Mouse (Mus musculus): ENCODE results near the gene Tfb1m.

Gene Tfb1m

DNA sequence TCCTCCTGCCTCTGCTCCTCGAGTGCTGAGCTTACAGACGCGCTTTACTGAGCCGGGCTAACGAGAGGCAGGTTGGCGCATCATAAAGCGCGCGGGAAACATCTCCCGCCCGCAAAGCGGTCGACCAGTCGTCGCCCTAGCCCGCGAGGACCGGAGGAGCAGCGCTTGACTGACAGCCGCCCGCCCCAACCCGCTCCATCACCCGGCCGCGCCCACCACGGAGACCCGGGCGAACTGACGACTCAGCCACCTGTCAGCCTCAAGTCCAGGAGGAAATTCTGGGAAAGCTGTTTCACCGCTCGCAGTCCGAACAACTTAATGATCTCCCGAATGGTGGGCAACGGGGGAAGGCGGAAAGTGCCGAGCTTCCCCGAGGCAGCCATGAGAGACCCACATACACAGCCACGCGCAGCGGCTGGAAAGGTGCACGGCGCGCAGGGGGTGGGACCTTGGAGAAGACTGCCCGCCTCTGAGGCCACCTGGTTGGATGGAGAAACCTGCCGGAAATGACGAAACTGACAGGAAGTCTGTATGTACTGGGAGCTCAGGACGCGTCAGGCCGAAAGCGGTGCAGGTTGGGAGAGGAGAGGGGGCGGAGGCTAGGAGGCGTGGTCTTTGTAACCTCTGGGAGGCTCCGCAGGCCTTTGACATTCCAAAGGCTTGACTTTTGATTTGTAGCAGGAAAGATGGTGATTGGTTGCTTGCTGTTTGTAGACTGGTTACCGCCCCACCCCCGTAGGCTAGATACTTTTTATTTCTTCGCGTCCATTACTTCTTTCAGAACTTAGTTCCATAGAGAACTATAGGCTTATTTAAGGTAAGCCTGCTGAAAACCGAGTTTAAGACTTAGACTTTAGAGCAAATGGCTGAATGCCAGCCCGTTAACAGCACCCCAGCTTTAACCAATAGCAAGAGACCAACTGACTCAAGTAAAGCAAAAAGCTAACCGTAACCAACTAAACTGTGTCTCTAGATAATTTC is at the start of gene Tfb1m:
Gene Tfb1m (minus strand): TSS at position 451 of the 981 bp plus-strand sequence.
- ATAC-seq (ENCODE audit: insufficient number of reproducible peaks, low FRiP score, low TSS enrichment), result peak; percentile 100

GRCm38 (mm10) chr17:3602954-3603672 is 45.5 kb upstream of the Tfb1m start:
- peak; percentile 76 for ATAC-seq (ENCODE audit: insufficient number of reproducible peaks, low FRiP score, low TSS enrichment)

- ATAC-seq (ENCODE audit: insufficient number of reproducible peaks, low FRiP score, low TSS enrichment), result no peak
Observed at GRCm38 (mm10) chr17:3598393-3598792, 40.8 kb upstream of the Tfb1m start.

DNA sequence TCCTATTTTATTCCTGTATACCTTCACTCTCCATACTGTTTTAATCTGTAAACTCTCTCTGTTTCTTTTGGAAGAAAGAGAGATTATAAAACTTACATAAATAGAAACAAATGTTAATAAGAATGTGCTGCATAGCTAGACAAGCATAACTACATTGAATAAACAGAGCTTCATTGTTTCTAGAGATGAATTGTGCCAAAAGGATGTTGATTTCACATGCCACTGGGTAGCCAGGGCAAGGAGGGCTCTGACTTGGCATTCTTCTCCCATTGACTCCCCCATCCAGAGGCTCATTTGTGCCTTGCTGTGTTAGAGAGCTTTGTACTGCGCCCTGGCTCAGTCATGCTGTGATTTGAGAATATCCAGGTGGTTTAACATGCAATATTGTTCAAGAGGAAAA is 40.3 kb upstream of the Tfb1m start:
- ATAC-seq (ENCODE audit: insufficient number of reproducible peaks, low FRiP score, low TSS enrichment), result no peak

DNA sequence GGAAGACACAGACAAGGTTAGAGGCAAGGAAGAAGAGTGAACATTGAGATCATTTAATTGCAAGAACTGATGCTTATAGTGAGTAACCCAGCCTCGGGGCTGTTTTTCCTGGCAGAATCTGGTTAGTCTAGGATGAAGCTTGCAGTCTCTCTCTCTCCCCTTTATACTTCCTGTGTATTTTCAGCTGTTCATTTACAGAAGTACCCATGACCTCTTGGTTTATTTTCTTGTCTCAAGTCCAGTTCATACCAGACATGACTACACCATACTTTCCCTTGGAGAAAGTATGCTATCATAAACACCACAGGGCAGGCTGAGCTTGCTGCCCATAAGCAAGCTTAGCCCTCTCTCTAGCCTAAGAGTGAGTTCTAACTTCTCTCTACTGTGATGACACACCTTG is 39.5 kb upstream of the Tfb1m start:
- ATAC-seq (ENCODE audit: insufficient number of reproducible peaks, low FRiP score, low TSS enrichment), result no peak

DNA sequence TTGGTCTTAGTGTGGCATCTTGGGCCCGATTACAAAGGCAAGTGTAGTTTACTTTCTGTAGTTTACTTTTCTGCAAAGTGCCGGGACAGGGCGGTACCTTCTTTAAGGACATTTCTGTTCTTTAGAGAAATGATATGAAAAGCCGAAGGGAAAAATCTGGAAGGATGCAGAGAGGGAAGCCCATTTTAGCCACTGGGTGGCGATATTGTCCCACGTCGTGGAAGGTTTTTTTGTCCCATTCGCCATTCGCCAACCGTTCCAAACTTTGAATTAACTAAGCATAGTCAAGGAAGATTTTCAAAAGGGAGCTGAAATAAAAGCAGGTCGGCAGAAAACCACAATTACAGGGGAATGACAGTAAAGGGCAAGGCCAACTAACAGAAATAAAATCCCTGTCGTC is 13.3 kb upstream of the Tfb1m start:
- no peak for ATAC-seq (ENCODE audit: insufficient number of reproducible peaks, low FRiP score, low TSS enrichment)

- no peak for ATAC-seq (ENCODE audit: insufficient number of reproducible peaks, low FRiP score, low TSS enrichment)
Observed at GRCm38 (mm10) chr17:3562405-3562804, 4.8 kb upstream of the Tfb1m start.

GRCm38 (mm10) chr17:3560534-3560933 is 3.0 kb upstream of the Tfb1m start:
- ATAC-seq (ENCODE audit: insufficient number of reproducible peaks, low FRiP score, low TSS enrichment), result no peak

DNA sequence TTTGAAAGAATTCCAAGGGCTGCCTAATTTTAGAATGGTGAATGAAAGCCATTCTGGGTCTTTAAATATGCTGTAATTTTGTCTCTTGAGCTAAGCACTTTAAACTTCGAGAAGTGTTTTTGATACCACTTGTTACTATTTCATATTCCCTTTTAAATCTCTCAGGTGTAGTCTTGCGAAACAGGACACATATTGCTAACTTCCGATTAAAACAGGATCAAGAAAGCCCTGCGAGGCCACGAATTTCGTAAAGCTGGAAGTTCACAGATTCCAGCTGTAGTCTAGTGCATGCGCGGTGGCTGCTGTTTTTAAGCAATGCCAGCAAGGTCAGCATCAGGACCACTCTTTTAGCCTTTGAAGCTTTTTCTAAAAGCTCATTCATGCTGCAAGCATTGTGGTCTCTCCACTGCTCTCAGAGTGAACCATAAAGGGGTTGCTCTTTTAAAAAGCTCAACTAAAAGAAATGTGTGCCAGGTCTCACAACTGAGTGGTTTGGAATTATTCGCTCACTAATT is 832 bp upstream of the Tfb1m start:
- no peak for ATAC-seq (ENCODE audit: insufficient number of reproducible peaks, low FRiP score, low TSS enrichment)

DNA sequence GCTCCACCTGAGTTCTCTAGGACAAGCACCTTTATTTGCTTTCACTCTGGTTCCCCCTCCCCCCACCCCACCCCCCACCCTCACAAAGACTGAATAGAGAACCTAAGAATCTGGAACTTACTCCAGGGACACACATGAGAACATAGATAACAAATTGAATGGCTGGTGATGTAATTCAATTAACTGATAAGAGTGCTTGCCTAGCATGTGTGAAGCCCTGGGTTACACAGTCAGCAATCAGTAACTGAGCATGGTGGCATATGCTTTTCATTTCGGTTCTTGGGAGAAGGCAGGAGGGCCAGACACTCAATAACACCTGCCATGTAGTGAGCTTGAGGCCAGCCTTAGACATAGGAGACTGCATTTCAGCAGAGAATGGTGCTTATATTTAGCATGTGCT is 1.3 kb downstream of the Tfb1m start:
- no peak for ATAC-seq (ENCODE audit: insufficient number of reproducible peaks, low FRiP score, low TSS enrichment)

DNA sequence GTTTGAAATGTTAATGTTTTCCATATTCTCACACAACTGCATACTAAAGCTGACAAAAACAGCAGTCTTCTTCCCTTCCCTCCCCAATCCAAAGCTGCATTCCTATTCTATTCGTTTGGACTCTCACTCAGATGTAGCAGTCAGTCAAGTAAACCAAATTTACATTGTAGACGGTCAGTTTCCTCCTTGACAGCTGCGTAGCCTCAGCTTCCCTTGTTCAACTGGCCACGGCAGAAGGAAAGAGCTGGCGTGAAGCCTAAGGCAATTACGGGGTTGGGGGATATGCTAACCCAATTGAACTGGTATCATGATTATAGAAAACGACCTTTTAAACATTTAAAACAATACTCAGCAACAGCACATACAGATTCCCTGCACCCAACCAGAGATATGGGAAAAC is 9.9 kb downstream of the Tfb1m start:
- no peak for ATAC-seq (ENCODE audit: insufficient number of reproducible peaks, low FRiP score, low TSS enrichment)

DNA sequence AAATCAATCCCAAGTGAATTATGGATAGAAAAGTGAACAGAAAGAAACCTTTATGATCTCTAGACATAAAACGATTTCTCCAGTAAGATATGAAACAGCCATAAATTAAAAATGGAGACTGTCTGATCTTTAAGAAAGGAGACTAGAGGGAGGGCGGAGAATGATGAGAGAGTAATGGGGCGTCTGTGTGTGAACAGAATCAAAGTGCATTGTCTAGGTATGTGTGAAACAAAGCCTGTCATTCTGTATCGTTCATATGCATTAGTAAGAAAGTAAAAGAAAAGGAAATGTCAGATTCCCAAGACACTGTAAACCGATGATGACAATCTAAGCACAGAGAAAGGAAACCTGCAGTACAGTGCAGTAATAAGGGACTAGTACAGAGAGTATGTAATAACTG is 16.5 kb downstream of the Tfb1m start:
- no peak for ATAC-seq (ENCODE audit: insufficient number of reproducible peaks, low FRiP score, low TSS enrichment)

- ATAC-seq (ENCODE audit: insufficient number of reproducible peaks, low FRiP score, low TSS enrichment), result no peak
Observed at GRCm38 (mm10) chr17:3540304-3540703, 17.3 kb downstream of the Tfb1m start.

DNA sequence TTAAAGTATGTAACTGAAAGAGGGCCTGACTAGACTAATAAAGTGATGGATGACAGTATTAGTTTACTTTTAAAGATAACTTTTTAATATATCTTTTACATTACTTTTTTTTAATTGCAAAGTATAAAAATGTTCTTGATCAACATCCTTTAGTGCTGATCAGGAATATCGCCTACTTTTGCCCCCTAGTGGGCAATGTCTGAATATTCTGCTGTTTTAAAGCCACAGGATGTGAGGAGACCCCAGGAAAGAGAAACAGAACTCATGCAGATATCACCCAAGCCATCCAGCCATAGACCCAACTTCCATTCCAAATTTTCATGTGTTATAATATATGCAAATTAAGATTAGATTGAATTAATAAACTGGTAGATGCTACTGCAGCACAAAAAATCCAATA is 24.2 kb downstream of the Tfb1m start:
- no peak for ATAC-seq (ENCODE audit: insufficient number of reproducible peaks, low FRiP score, low TSS enrichment)

- no peak for ATAC-seq (ENCODE audit: insufficient number of reproducible peaks, low FRiP score, low TSS enrichment)
Observed at GRCm38 (mm10) chr17:3532254-3532653, 25.3 kb downstream of the Tfb1m start, which contains the start of gene Cldn20. Cldn20 (plus strand) TSS chr17:3532554.

GRCm38 (mm10) chr17:3531641-3532040 is 25.9 kb downstream of the Tfb1m start:
- no peak for ATAC-seq (ENCODE audit: insufficient number of reproducible peaks, low FRiP score, low TSS enrichment)

- ATAC-seq (ENCODE audit: insufficient number of reproducible peaks, low FRiP score, low TSS enrichment), result no peak
Observed at GRCm38 (mm10) chr17:3530549-3530948, 27.0 kb downstream of the Tfb1m start.

GRCm38 (mm10) chr17:3529523-3529922 is 28.1 kb downstream of the Tfb1m start:
- no peak for ATAC-seq (ENCODE audit: insufficient number of reproducible peaks, low FRiP score, low TSS enrichment)

- no peak for ATAC-seq (ENCODE audit: insufficient number of reproducible peaks, low FRiP score, low TSS enrichment)
Observed at GRCm38 (mm10) chr17:3527841-3528471, 29.6 kb downstream of the Tfb1m start.

DNA sequence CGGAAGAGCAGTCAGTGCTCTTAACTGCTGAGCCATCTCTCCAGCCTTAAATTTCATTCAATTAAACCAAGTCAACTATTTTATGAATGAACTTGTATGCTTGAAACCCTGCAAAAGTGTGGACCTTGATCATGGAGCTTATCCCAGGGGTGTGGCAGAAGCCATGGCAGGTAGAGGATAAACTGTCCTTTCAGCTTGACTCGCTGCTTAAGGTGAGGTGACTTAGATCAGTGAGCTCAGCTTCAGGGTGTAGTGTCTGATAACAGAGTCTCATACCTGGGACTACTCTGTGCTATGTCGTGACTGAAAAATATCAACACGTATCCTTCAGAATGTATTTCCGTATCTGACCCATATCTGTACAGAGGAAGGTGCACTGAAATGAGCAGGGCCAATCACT is 37.2 kb downstream of the Tfb1m start:
- ATAC-seq (ENCODE audit: insufficient number of reproducible peaks, low FRiP score, low TSS enrichment), result no peak

GRCm38 (mm10) chr17:3516406-3516805 is 41.2 kb downstream of the Tfb1m start:
- no peak for ATAC-seq (ENCODE audit: insufficient number of reproducible peaks, low FRiP score, low TSS enrichment)

Measured in cerebellum, adult (tissue).